Mouse (Mus musculus) c-Kit-positive CD71-positive TER-119-positive erythroid progenitor cells, embryonic 14.5 days (primary cell): Measurements from ENCODE around the gene Unc13d.
"Not testable (repeated sequence)": the region's sequence is repeated elsewhere in the genome, so short reads cannot be mapped to it uniquely, and the experiment has no call there.

Experiments used
- DNase-seq: peaks from one replicate; pipeline ENCODE4 v3.0.0-alpha.2; 2013; ENCODE audit warnings: low spot score

The Unc13d gene

DNA sequence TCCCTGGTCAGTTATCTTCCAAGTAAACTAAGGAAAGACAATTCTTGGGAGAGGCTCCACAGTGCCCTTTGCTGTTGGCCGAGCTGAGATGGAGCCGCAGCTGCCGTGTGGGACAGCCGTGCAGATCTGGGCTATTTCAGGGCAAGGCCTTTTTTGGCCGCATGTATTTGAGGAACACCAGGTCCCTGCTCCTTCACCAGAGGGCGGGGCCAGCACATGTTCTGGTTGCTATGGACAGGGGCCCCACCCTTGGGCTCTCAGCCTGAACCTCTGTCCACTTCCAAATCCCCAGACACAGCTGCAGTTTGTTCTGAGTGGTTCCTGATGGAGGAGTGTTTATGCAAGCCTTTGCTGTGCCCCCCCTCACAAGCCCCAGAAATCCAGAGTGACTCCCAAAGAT lies 22.6 kb upstream of the Unc13d start:
- DNase-seq = no peak

DNA sequence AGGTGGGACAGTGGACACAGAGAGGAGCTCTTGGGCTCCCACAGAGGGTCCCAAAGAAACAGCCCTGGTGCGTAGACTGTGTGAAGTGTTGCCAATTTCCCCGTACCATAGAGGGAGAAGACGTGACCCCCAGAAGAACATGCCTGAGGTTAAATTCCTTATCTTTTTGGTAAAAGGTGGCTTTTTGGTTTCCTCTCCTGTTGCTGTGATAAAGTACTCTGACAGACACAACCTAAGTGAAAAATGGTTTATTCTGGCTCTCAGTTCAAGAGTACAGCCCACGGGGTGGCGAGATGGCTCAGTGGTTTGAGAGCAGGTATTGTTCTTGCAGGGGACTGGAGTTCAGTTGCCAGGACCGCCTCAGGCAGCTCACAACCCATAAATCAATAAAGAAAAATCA lies 21.7 kb upstream of the Unc13d start:
- DNase-seq = no peak

DNA sequence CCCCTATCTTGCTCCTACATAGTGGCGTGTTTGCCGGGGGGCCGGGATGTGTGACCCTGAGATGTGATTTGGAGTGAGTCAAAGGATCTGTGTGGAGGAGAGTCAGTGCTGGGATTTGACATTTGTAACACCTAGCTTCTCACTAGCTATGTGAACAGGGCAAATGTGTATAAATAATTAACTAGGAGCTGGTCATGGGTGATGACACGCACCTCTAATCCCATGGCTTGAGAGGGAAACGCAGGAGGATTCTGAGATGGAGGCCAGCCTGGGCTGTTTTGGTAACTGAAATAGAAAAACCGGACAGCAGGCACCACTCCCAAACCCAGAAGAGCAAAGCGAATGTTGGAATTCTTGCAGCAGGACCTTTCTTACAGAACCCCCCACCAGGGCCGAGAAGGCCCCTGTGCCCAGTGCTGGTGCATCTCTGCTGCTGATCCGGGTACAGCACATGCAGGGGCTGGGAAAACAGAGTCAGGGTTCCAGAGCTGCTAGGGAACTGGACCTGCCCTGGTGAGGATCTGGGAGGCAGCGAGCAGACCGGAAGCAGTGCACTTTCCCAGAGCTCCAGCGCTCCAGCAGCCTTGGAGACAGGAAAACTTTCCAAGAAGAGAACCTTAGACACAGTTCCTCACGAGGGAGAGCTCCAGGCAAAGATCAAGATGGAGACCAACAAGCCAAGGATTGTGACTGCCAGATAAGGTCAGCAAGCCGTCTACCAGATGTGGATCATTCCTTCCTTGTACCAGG lies 21.1 kb upstream of the Unc13d start:
- no peak for DNase-seq

DNA sequence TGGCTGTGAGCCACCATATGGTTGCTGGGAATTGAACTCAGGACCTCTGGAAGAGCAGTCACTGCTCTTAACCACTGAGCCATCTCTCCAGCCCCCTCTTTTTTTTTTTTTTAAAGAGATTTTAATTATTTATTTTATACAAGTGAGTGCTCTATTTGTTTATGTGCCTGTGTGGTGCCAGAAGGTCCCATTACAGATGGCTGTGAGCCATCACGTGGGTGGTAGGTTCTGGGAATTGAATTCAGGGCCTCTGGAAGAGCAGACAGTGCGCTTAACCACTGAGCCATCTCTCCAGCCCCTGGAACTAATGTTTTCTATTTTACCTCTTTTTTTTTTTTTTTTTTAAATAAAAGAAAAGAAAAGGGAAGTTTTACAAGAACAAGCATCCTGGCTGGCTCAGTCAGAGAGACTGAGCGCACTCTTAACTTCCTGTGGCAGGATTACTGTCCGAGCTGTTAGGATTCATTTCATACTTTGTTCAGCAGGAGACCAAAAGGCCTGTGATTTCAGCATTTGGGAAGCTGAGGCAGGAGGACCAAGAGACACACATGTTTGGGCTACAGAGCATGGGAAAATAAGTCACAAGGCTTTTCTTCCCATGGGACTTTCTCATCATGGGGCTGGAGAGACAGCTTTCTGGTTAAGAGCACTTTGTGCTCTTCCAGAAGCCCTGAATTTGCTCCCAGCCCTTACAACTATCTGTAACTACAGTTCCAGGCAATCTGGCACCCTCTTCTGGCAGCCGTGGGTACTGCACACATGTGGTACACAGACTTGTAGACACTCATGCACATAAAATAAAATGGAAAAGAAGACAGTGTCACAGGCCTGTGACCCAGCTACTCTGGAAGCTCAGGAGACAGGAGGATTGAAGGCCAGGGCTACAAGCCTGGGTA lies 18.7 kb upstream of the Unc13d start:
- peak; percentile 56 for DNase-seq

DNA sequence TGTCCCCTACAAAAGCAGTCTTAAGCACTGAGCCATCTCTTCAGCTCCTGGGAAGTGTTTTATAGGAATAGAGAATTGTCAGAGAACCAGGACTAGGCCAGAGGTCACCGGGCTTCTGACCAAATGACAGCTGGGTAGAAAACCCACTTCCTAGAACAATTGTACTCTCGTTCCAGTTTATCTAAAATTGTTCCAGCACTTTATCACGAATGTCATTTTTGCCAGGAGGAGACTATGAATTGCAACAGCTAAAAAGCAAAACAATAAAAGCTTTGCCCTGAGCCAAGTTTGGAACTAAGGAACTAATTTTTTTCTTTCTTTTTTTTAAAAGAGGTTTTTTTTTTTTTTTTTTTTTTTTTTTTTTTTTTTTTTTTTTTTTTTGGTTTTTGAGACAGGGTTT lies 17.8 kb upstream of the Unc13d start:
- DNase-seq = no peak

DNA sequence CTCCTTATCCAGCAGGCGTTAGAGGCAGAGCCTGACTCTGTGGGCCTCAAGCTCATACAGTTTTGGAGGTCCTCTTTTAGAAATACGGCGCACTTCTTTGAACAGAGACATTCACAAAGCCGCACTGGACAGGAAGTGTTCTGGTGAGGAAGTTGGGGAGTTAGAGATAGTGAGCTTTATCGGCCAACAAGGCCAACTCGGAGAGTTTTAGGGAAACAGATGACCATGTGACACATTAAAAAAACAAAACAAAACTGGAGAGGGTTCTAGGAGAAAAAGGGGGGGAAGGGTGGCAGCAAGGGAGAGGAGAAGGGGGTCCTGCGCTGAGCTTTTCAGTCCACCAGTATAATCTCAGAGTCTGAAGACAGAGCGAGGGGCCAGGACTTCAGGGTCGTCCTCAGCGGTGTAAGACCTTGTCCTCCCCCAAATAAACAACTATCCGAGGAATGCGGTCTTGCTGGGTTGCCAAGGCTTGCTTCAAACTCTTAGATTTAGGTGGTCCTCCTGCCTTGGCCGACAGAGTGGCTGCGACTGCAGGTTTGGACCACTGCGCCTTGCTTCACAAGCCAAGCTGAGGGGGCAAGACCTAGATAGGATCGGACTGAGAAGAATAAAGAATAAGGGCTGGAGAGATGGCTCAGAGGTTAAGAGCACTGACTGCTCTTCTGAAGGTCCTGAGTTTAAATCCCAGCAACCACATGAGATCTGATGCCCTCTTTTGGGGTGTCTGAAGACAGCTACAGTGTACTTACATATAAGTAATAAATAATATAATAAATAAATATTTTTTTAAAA lies 16.2 kb upstream of the Unc13d start:
- DNase-seq = no peak

DNA sequence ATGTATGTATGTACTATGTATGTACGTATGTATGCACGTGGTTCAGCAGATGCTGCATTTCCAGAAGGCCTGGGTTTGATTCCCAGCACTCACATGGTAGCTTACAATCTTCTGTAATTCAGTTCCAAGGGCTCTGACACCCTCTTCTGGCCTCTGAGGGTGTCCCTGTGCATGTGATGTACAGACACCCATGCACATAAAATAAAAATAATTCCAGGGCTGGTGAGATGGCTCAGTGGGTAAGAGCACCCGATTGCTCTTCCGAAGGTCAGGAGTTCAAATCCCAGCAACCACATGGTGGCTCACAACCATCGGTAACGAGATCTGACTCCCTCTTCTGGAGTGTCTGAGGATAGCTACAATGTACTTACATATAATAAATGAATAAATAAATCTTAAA lies 15.2 kb upstream of the Unc13d start:
- DNase-seq = not testable (repeated sequence)

DNA sequence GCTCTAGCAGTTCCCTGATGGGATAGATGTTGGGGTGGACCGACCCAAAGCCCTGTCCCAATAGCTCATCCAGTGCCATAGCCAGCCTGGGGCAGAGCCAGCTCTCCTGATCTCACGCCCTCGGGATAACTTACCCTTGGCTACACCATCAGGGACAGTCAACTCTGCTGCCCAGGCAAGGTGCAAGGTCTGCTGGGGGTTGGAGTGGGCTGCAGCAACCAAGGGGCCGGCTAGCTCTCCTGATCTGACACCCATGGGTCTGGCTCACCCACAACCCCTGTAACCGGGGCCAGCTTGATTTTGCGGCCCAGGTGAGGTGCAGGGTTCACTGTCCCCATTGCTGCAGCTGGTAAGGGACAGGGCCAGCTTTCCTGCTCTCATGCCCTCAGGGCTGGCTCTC lies 13.8 kb upstream of the Unc13d start:
- no peak for DNase-seq

DNA sequence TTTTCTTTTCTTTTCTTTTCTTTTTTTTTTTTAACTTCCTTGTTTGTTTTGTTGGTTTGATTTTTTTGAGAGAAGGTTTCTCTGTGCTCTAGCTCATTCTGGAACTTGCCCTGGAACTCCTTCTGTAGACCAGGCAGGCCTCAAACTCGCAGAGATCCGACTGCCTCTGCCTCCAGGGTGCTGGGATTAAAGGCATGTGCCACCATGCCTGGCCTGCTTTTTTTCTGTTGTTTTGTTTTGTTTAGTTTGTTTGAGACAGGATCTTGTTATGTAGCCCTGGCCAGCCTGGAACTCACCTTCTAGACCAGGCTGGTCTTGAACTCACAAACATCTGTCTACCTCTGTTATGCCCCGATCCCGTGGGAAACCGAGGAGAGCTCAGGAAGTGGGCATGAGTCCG lies 11.8 kb upstream of the Unc13d start:
- DNase-seq = no peak

DNA sequence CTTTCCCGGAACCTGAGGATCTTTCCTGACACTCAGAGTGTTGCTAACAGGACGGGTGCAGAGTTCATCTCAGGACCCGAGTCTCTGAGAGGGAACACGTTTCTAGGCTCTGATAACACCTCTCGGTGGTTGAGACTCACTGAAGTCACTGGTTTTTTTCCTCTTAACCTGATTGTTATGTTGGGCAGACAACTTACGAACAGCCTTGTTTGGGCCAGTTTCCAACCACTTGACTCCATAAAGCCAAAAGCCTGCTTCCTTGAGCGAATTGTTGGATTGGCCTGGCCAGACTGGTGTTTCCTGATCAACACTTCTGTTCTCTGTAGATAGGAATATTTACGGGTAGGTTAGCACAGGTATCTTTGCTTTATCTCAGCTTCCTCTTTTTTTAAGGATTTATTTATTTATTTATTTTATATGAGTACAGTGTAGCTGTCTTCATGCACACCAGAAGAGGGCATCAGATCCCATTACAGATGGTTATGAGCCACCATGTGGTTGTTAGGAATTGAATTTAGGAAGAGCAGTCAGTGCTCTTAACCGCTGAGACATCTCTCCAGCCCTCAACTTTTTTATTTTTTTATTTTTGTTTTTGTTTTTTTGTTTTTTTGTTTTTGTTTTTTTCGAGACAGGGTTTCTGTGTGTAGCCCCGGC lies 11.1 kb upstream of the Unc13d start:
- no peak for DNase-seq

DNA sequence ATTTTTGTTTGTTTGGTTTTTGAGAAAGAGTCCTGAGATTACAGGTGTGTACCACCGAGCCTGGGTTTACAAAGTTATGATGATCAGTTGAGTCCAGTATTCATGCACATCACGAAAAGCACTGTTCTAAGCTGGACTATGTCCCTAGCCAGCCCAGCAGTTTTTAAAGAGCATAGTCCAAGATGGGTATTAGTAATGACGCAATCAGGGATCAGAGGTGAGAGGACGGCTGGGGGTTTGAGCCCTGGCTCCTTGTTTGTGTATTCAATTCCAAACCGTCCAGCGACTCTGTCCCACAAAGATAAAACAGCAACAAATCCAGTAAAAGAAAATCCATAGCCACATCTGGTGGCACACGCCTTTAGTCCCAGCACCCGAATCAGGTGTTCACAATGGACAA lies 10.4 kb upstream of the Unc13d start:
- no peak for DNase-seq

DNA sequence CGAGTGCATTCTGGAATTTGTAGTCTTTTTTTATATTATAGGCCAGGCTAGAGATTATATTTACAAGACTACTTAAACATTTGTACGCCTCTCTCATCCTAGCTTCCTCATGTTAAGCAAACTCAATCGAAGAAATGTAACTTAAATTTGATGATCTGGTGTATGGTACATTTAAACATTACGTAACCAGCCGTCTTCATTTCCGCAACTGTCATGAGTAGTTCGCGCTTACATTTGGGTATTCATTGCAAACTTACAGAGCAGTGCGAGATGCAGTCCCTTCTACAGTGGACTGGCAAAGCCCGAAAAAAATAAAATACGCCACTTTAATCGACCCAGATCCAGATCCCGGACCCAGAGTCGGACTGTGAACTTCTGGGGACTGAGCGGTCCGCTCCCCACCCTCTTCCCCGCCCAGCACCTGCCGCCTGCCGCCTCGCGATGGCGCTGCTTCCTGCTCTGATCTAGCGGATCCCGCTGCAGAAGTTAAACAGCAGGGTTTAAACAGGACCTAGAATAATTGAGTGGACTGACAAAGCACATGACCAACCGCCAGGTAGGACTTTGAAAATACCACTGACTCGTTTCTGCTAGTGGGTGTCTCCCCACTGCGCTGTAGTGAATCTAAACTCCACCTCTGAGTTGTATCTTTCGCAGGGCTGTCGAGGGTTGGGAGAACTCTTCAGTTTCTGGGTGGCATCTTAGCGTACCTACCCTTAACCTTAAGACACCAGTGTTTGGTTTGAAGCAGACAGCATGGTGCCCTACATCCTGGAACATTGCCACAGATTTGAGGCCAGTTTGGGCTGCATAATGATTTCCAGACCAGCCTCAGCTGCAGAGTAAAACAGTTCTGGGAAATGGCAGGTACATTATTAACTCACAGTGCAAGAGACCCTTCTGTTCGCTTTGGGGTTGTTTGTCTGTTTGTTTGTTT lies 9.7 kb upstream of the Unc13d start:
- peak; percentile 80 for DNase-seq

DNA sequence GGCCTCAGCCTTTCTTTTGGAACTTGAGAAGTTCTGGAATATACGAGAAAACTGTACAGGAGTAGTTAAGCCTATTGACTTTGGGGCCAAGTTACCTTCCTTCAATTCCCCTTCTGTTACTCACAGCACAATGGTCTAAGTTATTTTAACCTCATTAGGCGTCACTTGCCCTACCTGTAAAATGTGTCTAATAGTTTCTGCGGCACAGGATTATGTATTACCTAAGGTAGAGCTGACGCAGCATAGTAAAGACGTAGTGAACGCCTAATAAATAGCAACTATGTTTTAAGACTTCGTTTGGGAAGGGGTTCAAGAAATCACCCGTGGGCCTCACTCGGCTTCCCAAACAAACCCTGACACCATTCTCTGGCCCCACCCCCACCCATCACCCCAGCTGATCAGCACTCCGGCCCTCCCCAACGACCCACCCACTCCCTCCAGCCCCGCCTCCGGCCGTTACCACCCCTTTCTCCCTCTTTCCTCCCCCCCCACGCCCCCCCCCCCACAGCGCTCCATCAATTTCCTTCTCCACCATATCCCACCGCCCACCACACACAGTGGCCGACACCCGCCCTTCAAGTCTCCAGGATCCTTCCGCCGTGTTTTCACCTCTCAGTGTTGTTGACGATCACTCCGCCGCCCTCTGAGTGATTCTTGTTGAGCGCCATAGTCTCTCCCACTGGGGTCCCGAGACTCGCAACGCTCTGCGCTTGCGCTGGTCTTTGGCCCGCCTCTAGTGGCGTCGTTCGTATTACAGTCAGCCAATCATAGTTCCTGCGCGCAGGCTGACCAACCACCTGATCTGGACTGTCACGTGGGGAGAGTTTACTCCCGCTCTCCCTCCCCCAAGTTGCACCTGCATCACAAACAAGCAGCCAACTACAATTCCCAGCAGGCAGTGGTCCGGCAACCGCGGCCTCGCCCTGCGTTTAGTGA lies 8.8 kb upstream of the Unc13d start, which contains the start of gene Wbp2:
Gene Wbp2, minus strand, starts transcription at position 738 of the 936 bp plus-strand sequence.
- DNase-seq = peak; percentile 96

DNA sequence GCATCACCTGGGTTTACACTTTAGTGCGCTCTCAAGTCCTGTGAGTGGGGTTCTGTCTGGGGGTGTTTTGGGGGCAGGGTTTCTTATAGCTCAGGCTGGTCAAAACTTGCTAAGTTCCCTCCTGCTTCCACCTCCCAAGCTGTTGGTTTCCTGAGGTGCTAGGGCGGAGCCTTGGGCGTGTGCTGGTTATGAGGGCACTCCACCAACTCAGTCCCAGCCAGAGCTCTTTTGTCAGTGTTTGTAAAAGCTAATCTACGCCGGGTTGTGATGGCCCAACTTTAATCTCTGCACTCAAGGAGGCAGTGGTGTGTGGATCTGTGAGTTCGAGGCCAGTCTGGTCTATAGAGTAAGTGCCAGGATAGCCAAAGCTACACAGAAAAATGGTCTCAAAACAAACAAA lies 6.4 kb upstream of the Unc13d start:
- DNase-seq = peak; percentile 66

DNA sequence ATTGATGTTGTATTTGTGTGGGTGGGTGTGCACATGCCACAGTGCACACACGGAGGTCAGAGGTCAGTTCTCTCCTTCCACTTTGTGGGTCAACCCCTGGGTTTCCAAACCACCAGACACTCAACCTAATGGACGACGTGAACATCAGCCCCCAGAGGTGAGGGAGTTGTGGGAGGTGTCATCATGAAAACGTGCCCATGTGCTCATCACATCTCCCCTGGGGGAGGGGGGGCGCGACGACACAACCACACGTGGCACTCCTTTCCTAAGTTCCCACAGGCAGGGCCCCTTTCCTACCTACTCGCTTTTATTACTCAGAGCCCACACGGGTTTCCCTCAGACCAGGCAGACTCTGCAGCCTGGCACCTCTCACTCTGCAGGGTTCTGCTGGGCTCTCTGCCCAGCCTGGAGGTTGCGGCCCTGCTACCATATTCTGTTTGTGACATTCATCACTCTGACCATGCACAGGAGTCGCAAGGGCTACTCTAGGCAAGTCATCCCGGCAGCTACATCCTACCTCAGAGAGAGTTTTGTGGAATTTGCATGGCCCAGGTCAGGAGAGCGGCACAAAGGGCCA lies 5.4 kb upstream of the Unc13d start:
- DNase-seq = no peak

DNA sequence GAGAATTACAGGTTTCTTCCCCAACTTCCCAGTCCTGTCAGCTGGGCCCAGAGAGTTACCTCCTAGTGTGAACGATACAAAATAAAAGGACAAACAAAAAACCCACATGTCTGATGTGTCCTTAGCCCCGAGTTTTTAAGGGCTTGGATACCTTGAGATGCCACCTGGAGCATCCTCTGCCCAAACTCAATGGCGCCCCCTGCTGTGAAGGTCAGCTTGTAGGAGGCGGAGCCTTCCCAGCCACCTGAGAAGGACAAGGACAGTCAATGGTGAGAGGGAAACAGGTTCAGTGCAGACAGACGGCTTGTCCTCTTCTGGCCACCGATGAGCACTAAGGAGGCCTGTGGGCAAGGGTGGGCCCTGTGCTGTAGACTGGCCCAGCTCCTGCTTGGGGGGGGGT lies 3.3 kb upstream of the Unc13d start:
- no peak for DNase-seq

DNA sequence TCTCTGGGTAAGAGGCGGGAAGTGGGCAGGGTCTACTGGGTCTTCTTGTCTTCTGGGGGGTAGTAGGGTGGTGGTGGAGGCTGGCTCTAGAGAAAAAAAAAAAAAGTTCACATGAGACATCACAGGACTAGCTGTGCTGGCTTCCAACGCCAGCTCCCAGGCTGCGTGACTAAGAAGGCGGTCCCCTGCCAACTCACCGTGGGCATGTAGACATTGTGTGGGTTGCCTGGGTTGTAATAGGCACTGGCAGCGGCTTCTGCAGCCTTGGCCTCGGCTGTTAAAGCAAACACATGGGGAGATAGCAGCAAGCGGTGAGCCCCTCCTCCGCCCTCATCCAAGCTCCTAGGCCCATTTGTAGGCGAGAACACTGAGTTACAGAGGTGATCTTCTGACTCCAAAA lies 1.8 kb upstream of the Unc13d start:
- DNase-seq = no peak

DNA sequence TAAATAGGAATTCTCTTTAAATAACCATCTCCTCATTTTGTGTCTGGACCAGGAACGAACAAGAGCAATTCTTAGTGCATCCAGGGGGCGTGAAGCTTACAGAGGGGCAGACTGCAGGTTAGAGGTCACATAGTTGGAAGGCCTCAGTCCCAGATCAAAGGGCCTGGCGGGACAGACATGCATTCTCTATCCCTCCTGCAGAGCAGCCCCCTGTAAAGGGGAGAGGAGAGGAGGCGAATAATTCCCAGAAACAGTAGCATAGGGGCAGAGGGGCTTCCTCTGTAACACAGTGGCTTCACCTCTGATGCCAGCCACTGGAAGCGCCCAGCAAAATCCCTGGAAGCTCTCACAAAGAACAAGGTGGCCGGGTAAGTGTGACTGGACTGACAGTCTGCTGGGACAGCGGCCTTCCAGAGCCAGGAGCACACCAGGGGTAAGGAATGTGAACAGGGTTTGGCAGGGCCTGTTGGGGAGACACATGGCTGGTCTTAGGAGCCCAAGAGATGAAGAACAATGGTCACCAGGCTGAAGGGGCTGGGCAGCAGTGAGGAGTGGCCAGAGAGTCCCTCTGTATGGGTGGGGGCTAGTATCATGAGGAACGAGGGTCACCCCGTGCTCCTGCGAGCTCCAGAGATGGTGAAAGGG lies 1.0 kb upstream of the Unc13d start:
- DNase-seq = no peak

DNA sequence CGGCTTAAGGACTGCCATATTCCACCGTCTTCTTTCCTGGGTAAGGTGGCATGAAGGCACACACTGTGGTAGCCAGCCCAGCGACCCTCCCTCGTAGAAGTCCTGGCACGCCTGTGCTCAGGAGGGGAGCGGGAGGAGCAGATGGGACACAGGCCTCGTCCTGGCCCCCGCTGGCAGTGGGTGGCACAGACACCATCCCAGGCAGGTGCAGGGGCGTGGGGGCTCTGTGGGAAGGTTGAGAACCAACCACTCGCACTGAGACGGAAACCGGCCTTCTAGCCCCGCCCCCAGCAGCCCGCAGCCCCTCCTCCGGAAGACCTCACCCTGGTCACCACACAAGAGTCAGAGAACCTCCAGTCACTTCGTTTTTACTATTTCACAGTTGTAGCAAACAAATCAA lies 460 bp upstream of the Unc13d start:
- DNase-seq = no peak
